Mouse (Mus musculus): ENCODE data around the gene Hnrnpa3.

DNA sequence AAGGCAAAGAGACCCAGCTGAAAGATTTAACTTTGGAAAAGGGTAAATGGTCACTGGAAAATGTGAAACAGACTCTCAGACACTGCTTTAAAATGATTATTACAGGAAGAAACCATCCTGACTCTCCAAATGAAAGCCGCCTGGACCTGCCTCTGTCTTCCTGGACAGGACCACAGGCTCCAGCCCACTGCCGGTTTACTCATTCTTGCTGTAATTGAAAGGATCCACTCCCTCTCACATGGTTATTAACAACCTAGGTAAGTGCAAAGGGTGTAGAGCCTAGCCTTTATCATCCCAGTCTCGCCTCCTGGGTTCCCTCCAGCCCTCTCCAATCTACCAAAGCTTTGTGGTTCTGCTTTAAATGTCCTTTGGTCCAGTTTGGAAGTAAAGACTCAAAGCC is 42.1 kb downstream of the Hnrnpa3 start:
- TF ChIP-seq CTCF (IDR thresholded peaks at IDR 0.05; ENCODE audit: borderline replicate concordance, control insufficient read depth, extremely low read depth, insufficient read depth, low read length, poor library complexity) (no peak), POLR2A (IDR thresholded peaks at IDR 0.05; ENCODE audit: control insufficient read depth, extremely low read depth, insufficient read depth, low read length, poor library complexity) (no peak)
